Mouse (Mus musculus): ENCODE measurements around the gene Cxcr6. TPM values are rescaled to one million over a fixed set of nuclear protein-coding genes. Genes with fewer than 3 reads are reported as not detected.

Gene Cxcr6
- polyA plus RNA-seq, 1 experiment from 2014 or later, result 0.12 TPM

GRCm38 (mm10) chr9:123796174-123796573 is 10.1 kb upstream of the Cxcr6 start:
- no peaks in the 10 kb centered on the region for H3K4me1 ChIP-seq (replicated peaks)
- 76% methylated on average over 3 of the region's 3 CpGs for WGBS
- H3K27ac ChIP-seq, result no peak overlapping the region
- no peaks in the 10 kb centered on the region for H3K9me3 ChIP-seq
- H3K4me3 ChIP-seq, result no peak overlapping the region
- ATAC-seq (ENCODE audit: low FRiP score), result no peak
- H3K4me2 ChIP-seq, result no peak overlapping the region
- no peak overlapping the region for H3K9ac ChIP-seq
- H3K27me3 ChIP-seq, result no peaks in the 10 kb centered on the region
- H3K36me3 ChIP-seq, result peaks cover 59% of the 10 kb centered on the region

GRCm38 (mm10) chr9:123801527-123801926 is 4.7 kb upstream of the Cxcr6 start:
- ATAC-seq (ENCODE audit: low FRiP score), result no peak
- Histone ChIP-seq H3K36me3 (peaks cover 26% of the 10 kb centered on the region), H3K9me3 (no peaks in the 10 kb centered on the region), H3K9ac (no peak overlapping the region), H3K4me1 (replicated peaks) (no peaks in the 10 kb centered on the region), H3K27me3 (no peaks in the 10 kb centered on the region), H3K27ac (no peak overlapping the region), H3K4me3 (no peak overlapping the region), H3K4me2 (no peak overlapping the region)
- WGBS, result 96% methylated on average over 1 of the region's 1 CpGs

- H3K27ac ChIP-seq, result no peak overlapping the region
- ATAC-seq (ENCODE audit: low FRiP score), result no peak
- H3K9ac ChIP-seq, result no peak overlapping the region
- H3K27me3 ChIP-seq, result no peaks in the 10 kb centered on the region
- no peaks in the 10 kb centered on the region for H3K9me3 ChIP-seq
- H3K36me3 ChIP-seq, result peaks cover 23% of the 10 kb centered on the region
- no peak overlapping the region for H3K4me2 ChIP-seq
- no peaks in the 10 kb centered on the region for H3K4me1 ChIP-seq (replicated peaks)
- no peak overlapping the region for H3K4me3 ChIP-seq
- WGBS, result 100% methylated on average over 2 of the region's 2 CpGs
These were observed 3.9 kb upstream of the Cxcr6 start for GRCm38 (mm10) chr9:123802421-123802820.

GRCm38 (mm10) chr9:123802896-123803295 is 3.4 kb upstream of the Cxcr6 start:
- Histone ChIP-seq H3K4me2 (no peak overlapping the region), H3K4me1 (replicated peaks) (no peaks in the 10 kb centered on the region), H3K9me3 (no peaks in the 10 kb centered on the region), H3K36me3 (peaks cover 19% of the 10 kb centered on the region; the same call in 1 of the 2 replicates), H3K27me3 (no peaks in the 10 kb centered on the region), H3K9ac (no peak overlapping the region), H3K27ac (no peak overlapping the region), H3K4me3 (no peak overlapping the region)
- no peak for ATAC-seq (ENCODE audit: low FRiP score)

- Histone ChIP-seq H3K27ac (no peak overlapping the region), H3K4me3 (no peak overlapping the region), H3K27me3 (no peaks in the 10 kb centered on the region), H3K4me1 (replicated peaks) (no peaks in the 10 kb centered on the region), H3K9me3 (no peaks in the 10 kb centered on the region), H3K4me2 (no peak overlapping the region), H3K36me3 (peaks cover 22% of the 10 kb centered on the region), H3K9ac (no peak overlapping the region)
- 96% methylated on average over 2 of the region's 2 CpGs for WGBS
- no peak for ATAC-seq (ENCODE audit: low FRiP score)
These were observed 1.0 kb upstream of the Cxcr6 start for GRCm38 (mm10) chr9:123805241-123805640.

GRCm38 (mm10) chr9:123808583-123808982 is 2.3 kb downstream of the Cxcr6 start:
- ATAC-seq (ENCODE audit: low FRiP score), result no peak
- WGBS, result 79% methylated on average over 7 of the region's 7 CpGs
- H3K4me2 ChIP-seq, result no peak overlapping the region

GRCm38 (mm10) chr9:123811831-123812230 is 5.6 kb downstream of the Cxcr6 start:
- Histone ChIP-seq H3K27me3 (no peaks in the 10 kb centered on the region), H3K9ac (no peak overlapping the region), H3K27ac (no peak overlapping the region), H3K9me3 (no peaks in the 10 kb centered on the region), H3K4me3 (no peak overlapping the region), H3K4me1 (replicated peaks) (no peaks in the 10 kb centered on the region), H3K36me3 (peaks cover 29% of the 10 kb centered on the region), H3K4me2 (no peak overlapping the region)
- WGBS, result 95% methylated on average over 3 of the region's 3 CpGs
- no peak for ATAC-seq (ENCODE audit: low FRiP score)

More at GRCm38 (mm10) chr9:123808583-123808982, 2.3 kb downstream of the Cxcr6 start:
- Histone ChIP-seq H3K4me1 (replicated peaks) (no peaks in the 10 kb centered on the region), H3K9me3 (no peaks in the 10 kb centered on the region), H3K27ac (no peak overlapping the region), H3K9ac (no peak overlapping the region), H3K4me3 (no peak overlapping the region), H3K27me3 (no peaks in the 10 kb centered on the region), H3K36me3 (peaks cover 16% of the 10 kb centered on the region)

GRCm38 (mm10) chr9:123814326-123814725 is 8.1 kb downstream of the Cxcr6 start:
- Histone ChIP-seq H3K36me3 (peaks cover 40% of the 10 kb centered on the region), H3K9ac (no peak overlapping the region), H3K9me3 (no peaks in the 10 kb centered on the region), H3K27me3 (no peaks in the 10 kb centered on the region), H3K27ac (no peak overlapping the region), H3K4me1 (replicated peaks) (no peaks in the 10 kb centered on the region), H3K4me2 (no peak overlapping the region), H3K4me3 (no peak overlapping the region)
- no peak for ATAC-seq (ENCODE audit: low FRiP score)
- 87% methylated on average over 2 of the region's 2 CpGs for WGBS

- Histone ChIP-seq H3K9ac (no peak overlapping the region), H3K27me3 (no peaks in the 10 kb centered on the region), H3K36me3 (peaks cover 37% of the 10 kb centered on the region), H3K4me3 (no peak overlapping the region), H3K9me3 (no peaks in the 10 kb centered on the region), H3K4me1 (replicated peaks) (no peaks in the 10 kb centered on the region), H3K27ac (no peak overlapping the region), H3K4me2 (no peak overlapping the region)
- ATAC-seq (ENCODE audit: low FRiP score), result no peak
- 86% methylated on average over 4 of the region's 4 CpGs for WGBS
These were observed 8.5 kb downstream of the Cxcr6 start for GRCm38 (mm10) chr9:123814821-123815220.

GRCm38 (mm10) chr9:123815444-123815843 is 9.2 kb downstream of the Cxcr6 start:
- peaks cover 31% of the 10 kb centered on the region for H3K36me3 ChIP-seq
- no peaks in the 10 kb centered on the region for H3K27me3 ChIP-seq
- no peak overlapping the region for H3K9ac ChIP-seq

GRCm38 (mm10) chr9:123815996-123816395 is 9.7 kb downstream of the Cxcr6 start:
- no peak overlapping the region for H3K4me3 ChIP-seq
- 97% methylated on average over 1 of the region's 1 CpGs for WGBS
- H3K9ac ChIP-seq, result no peak overlapping the region
- H3K36me3 ChIP-seq, result peaks cover 27% of the 10 kb centered on the region
- no peak overlapping the region for H3K27ac ChIP-seq
- ATAC-seq (ENCODE audit: low FRiP score), result no peak
- no peaks in the 10 kb centered on the region for H3K9me3 ChIP-seq
- H3K27me3 ChIP-seq, result no peaks in the 10 kb centered on the region
- H3K4me2 ChIP-seq, result no peak overlapping the region
- no peaks in the 10 kb centered on the region for H3K4me1 ChIP-seq (replicated peaks)

More at GRCm38 (mm10) chr9:123815444-123815843, 9.2 kb downstream of the Cxcr6 start:
- ATAC-seq (ENCODE audit: low FRiP score), result no peak
- no peak overlapping the region for H3K27ac ChIP-seq
- no peak overlapping the region for H3K4me2 ChIP-seq
- H3K9me3 ChIP-seq, result no peaks in the 10 kb centered on the region
- no peaks in the 10 kb centered on the region for H3K4me1 ChIP-seq (replicated peaks)
- no peak overlapping the region for H3K4me3 ChIP-seq
- WGBS, result 87% methylated on average over 3 of the region's 3 CpGs

- Histone ChIP-seq H3K36me3 (peaks cover 45% of the 10 kb centered on the region), H3K4me3 (no peak overlapping the region), H3K4me2 (no peak overlapping the region), H3K27me3 (no peaks in the 10 kb centered on the region), H3K9ac (no peak overlapping the region), H3K27ac (no peak overlapping the region), H3K4me1 (replicated peaks) (no peaks in the 10 kb centered on the region), H3K9me3 (no peaks in the 10 kb centered on the region)
- WGBS, result 88% methylated on average over 2 of the region's 2 CpGs
- ATAC-seq (ENCODE audit: low FRiP score), result no peak
These were observed 12.3 kb downstream of the Cxcr6 start for GRCm38 (mm10) chr9:123818601-123819000.

GRCm38 (mm10) chr9:123826631-123827030 is 20.4 kb downstream of the Cxcr6 start:
- H3K4me3 ChIP-seq, result no peak overlapping the region
- H3K36me3 ChIP-seq, result peaks cover 85% of the 10 kb centered on the region
- no peak overlapping the region for H3K4me2 ChIP-seq
- no peaks in the 10 kb centered on the region for H3K4me1 ChIP-seq (replicated peaks)
- H3K9me3 ChIP-seq, result no peaks in the 10 kb centered on the region
- H3K27me3 ChIP-seq, result no peaks in the 10 kb centered on the region
- no peak for ATAC-seq (ENCODE audit: low FRiP score)
- H3K9ac ChIP-seq, result no peak overlapping the region
- H3K27ac ChIP-seq, result no peak overlapping the region
- 90% methylated on average over 3 of the region's 3 CpGs for WGBS
